Mouse (Mus musculus): ENCODE data around the gene Eloa. TPM values are rescaled to one million over a fixed set of nuclear protein-coding genes. Genes with fewer than 3 reads are reported as not detected.

The Eloa gene
- total and polyA plus RNA-seq, 2 experiments from 2014 or later: 19.7 to 20.9 TPM

GRCm38 (mm10) chr4:136048291-136049032 lies 26.9 kb upstream of the Eloa start:
- WGBS: 79% methylated on average over 4 of the region's 4 CpGs

GRCm38 (mm10) chr4:136047626-136048025 lies 26.1 kb upstream of the Eloa start:
- H3K9me3 ChIP-seq (ENCODE audit: low read length): no peaks in the 10 kb centered on the region
- no peaks in the 10 kb centered on the region for H3K27me3 ChIP-seq (ENCODE audit: insufficient read depth, low read length)
- 51% methylated on average over 4 of the region's 4 CpGs for WGBS
- ATAC-seq (no peak), DNase-seq (ENCODE audit: low spot score) (no peak)
- H3K4me3 ChIP-seq (ENCODE audit: low read length): no peak overlapping the region
- no peak overlapping the region for H3K27ac ChIP-seq
- H3K36me3 ChIP-seq (ENCODE audit: insufficient read depth, low read length): peaks cover 37% of the 10 kb centered on the region
- H3K4me1 ChIP-seq (ENCODE audit: insufficient read depth, low read length): peaks cover 12% of the 10 kb centered on the region
- TF ChIP-seq CTCF (IDR thresholded peaks at IDR 0.05; ENCODE audit: low read depth): peak; percentile 29; the same call in 1 of the 2 replicates
- H3K4me2 ChIP-seq (ENCODE audit: low read depth, low read length): no peak overlapping the region
- H3K9ac ChIP-seq (replicated peaks; ENCODE audit: low read length): no peak overlapping the region

More at GRCm38 (mm10) chr4:136048291-136049032, 26.9 kb upstream of the Eloa start:
- Histone ChIP-seq H3K4me3 (ENCODE audit: low read length) (no peak overlapping the region), H3K4me2 (ENCODE audit: low read depth, low read length) (no peak overlapping the region), H3K9ac (replicated peaks; ENCODE audit: low read length) (no peak overlapping the region), H3K4me1 (ENCODE audit: insufficient read depth, low read length) (peaks cover 12% of the 10 kb centered on the region), H3K27me3 (ENCODE audit: insufficient read depth, low read length) (no peaks in the 10 kb centered on the region), H3K36me3 (ENCODE audit: insufficient read depth, low read length) (peaks cover 37% of the 10 kb centered on the region), H3K9me3 (ENCODE audit: low read length) (no peaks in the 10 kb centered on the region), H3K27ac (no peak overlapping the region)
- no peak for DNase-seq (ENCODE audit: low spot score)
- ATAC-seq: no peak
- no peak for TF ChIP-seq CTCF (IDR thresholded peaks at IDR 0.05; ENCODE audit: low read depth)

GRCm38 (mm10) chr4:136046888-136047287 lies 25.3 kb upstream of the Eloa start:
- TF ChIP-seq CTCF (IDR thresholded peaks at IDR 0.05; ENCODE audit: low read depth): no peak
- Histone ChIP-seq H3K27me3 (ENCODE audit: insufficient read depth, low read length) (no peaks in the 10 kb centered on the region), H3K9ac (replicated peaks; ENCODE audit: low read length) (peak overlapping the region; percentile 10; the same call in 1 of the 2 replicates), H3K4me2 (ENCODE audit: low read depth, low read length) (no peak overlapping the region), H3K36me3 (ENCODE audit: insufficient read depth, low read length) (peaks cover 37% of the 10 kb centered on the region), H3K4me3 (ENCODE audit: low read length) (no peak overlapping the region), H3K9me3 (ENCODE audit: low read length) (no peaks in the 10 kb centered on the region), H3K4me1 (ENCODE audit: insufficient read depth, low read length) (peaks cover 7% of the 10 kb centered on the region), H3K27ac (no peak overlapping the region)
- DNase-seq (ENCODE audit: low spot score) (no peak), ATAC-seq (no peak)
- 79% methylated on average over 6 of the region's 6 CpGs for WGBS

- Histone ChIP-seq H3K9me3 (ENCODE audit: low read length) (no peaks in the 10 kb centered on the region), H3K27me3 (ENCODE audit: insufficient read depth, low read length) (no peaks in the 10 kb centered on the region), H3K4me1 (ENCODE audit: insufficient read depth, low read length) (no peaks in the 10 kb centered on the region), H3K9ac (replicated peaks; ENCODE audit: low read length) (no peak overlapping the region), H3K27ac (no peak overlapping the region), H3K36me3 (ENCODE audit: insufficient read depth, low read length) (peaks cover 22% of the 10 kb centered on the region), H3K4me3 (ENCODE audit: low read length) (no peak overlapping the region), H3K4me2 (ENCODE audit: low read depth, low read length) (no peak overlapping the region)
- DNase-seq (ENCODE audit: low spot score): no peak
- WGBS: 91% methylated on average over 5 of the region's 5 CpGs
- no peak for ATAC-seq
- no peak for TF ChIP-seq CTCF (IDR thresholded peaks at IDR 0.05; ENCODE audit: low read depth)
These were observed 23.5 kb upstream of the Eloa start for GRCm38 (mm10) chr4:136045091-136045490.

- H3K4me1 ChIP-seq (ENCODE audit: insufficient read depth, low read length): no peaks in the 10 kb centered on the region
- DNase-seq (ENCODE audit: low spot score): no peak
- no peak overlapping the region for H3K4me3 ChIP-seq (ENCODE audit: low read length)
- no peak overlapping the region for H3K4me2 ChIP-seq (ENCODE audit: low read depth, low read length)
- peaks cover 11% of the 10 kb centered on the region for H3K36me3 ChIP-seq (ENCODE audit: insufficient read depth, low read length)
- H3K9ac ChIP-seq (replicated peaks; ENCODE audit: low read length): no peak overlapping the region
- H3K27ac ChIP-seq: no peak overlapping the region
- TF ChIP-seq CTCF (IDR thresholded peaks at IDR 0.05; ENCODE audit: low read depth): no peak
- 89% methylated on average over 6 of the region's 6 CpGs for WGBS
- H3K9me3 ChIP-seq (ENCODE audit: low read length): no peaks in the 10 kb centered on the region
- no peaks in the 10 kb centered on the region for H3K27me3 ChIP-seq (ENCODE audit: insufficient read depth, low read length)
- no peak for ATAC-seq
These were observed 22.3 kb upstream of the Eloa start for GRCm38 (mm10) chr4:136043784-136044400.

GRCm38 (mm10) chr4:136035078-136035477 lies 13.5 kb upstream of the Eloa start:
- no peak for TF ChIP-seq CTCF (IDR thresholded peaks at IDR 0.05; ENCODE audit: low read depth)
- no peak overlapping the region for H3K4me3 ChIP-seq (ENCODE audit: low read length)
- no peaks in the 10 kb centered on the region for H3K9me3 ChIP-seq (ENCODE audit: low read length)
- no peaks in the 10 kb centered on the region for H3K27me3 ChIP-seq (ENCODE audit: insufficient read depth, low read length)
- WGBS: 81% methylated on average over 4 of the region's 4 CpGs
- no peak overlapping the region for H3K27ac ChIP-seq
- no peak overlapping the region for H3K9ac ChIP-seq (replicated peaks; ENCODE audit: low read length)
- ATAC-seq (no peak), DNase-seq (ENCODE audit: low spot score) (no peak)
- H3K36me3 ChIP-seq (ENCODE audit: insufficient read depth, low read length): no peaks in the 10 kb centered on the region
- no peaks in the 10 kb centered on the region for H3K4me1 ChIP-seq (ENCODE audit: insufficient read depth, low read length)
- H3K4me2 ChIP-seq (ENCODE audit: low read depth, low read length): no peak overlapping the region

- H3K4me2 ChIP-seq (ENCODE audit: low read depth, low read length): no peak overlapping the region
- TF ChIP-seq CTCF (IDR thresholded peaks at IDR 0.05; ENCODE audit: low read depth): no peak
- ATAC-seq: no peak
- no peak for DNase-seq (ENCODE audit: low spot score)
- H3K4me3 ChIP-seq (ENCODE audit: low read length): no peak overlapping the region
- no peaks in the 10 kb centered on the region for H3K4me1 ChIP-seq (ENCODE audit: insufficient read depth, low read length)
- no peak overlapping the region for H3K9ac ChIP-seq (replicated peaks; ENCODE audit: low read length)
- 72% methylated on average over 1 of the region's 1 CpGs for WGBS
- H3K9me3 ChIP-seq (ENCODE audit: low read length): no peaks in the 10 kb centered on the region
- H3K27ac ChIP-seq: no peak overlapping the region
- no peaks in the 10 kb centered on the region for H3K27me3 ChIP-seq (ENCODE audit: insufficient read depth, low read length)
- H3K36me3 ChIP-seq (ENCODE audit: insufficient read depth, low read length): no peaks in the 10 kb centered on the region
These were observed 11.7 kb upstream of the Eloa start for GRCm38 (mm10) chr4:136033231-136033630.

All from hindbrain, postnatal 0 days (tissue).